Mouse (Mus musculus) A20 (cell line): ENCODE measurements around the gene Patz1.

Experiments used
- DNase-seq: peaks from one replicate; pipeline ENCODE4 v3.0.0-alpha.2; 2011; ENCODE audit warnings: low read depth, low spot score

Gene Patz1

DNA sequence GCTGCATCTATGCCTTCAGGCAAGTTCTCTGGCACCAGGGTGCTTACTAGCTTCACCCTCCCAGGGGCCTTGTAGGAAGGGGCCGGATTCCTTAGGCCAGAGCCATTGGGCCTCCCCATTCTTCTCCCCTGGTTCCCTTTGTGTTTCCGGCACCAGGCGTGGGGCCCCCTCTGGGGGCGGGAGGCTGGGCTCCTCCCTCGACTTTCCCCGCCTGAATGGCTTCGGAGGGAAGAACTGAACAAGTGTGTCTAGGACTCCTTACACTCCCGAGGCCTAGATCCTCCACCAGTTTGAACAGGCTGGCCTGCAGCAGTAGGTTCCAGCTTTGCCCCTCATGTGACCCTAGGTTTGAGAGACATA lies 3.4 kb downstream of the Patz1 start:
- DNase-seq: peak; percentile 69

DNA sequence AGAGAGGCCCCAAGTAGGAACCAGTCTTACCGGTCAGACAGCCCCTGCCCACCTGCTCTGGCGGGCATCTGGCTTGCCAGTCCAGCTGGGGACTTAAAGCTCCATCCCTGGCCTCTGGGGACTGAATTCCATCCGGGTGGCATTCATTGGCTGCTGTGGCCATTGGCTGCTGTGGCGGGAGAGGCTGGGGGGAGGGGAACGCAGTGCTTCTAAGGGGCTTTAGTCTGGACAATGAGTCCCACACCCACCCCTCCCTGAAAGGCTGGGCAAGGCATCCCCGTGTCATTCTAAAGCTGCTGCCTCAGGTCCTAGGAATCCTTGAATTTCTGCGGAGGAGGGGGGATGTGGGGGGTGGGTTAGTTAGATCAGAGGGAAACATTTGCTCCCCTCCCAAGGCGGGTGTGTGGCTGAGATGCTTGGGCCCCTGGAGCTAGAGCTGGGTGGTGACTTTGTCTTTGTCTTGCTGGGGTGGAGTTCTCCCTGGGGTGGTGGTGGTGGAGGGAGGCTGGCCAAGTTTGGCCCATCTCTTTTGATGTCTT lies 4.1 kb downstream of the Patz1 start:
- DNase-seq: no peak

DNA sequence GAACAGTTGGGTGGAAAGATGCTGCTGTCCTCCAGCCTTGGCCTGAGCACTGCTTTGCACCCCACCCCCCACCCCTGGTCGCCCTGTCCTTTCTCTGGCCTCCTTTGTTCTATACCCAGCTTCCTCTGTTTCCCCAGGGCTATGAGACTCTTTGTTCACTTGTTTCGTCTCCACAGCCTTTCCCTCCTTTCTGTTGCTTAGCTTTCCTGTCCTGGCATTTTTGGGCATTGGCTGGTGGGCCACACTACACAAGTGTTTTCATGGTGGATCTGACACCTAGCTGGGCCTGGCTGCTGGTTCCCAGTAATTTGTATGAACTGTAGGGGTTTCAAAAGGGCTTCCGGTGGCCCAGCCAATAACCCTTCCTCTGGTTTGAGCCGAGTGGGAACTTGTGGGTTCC lies 4.7 kb downstream of the Patz1 start:
- DNase-seq: no peak

DNA sequence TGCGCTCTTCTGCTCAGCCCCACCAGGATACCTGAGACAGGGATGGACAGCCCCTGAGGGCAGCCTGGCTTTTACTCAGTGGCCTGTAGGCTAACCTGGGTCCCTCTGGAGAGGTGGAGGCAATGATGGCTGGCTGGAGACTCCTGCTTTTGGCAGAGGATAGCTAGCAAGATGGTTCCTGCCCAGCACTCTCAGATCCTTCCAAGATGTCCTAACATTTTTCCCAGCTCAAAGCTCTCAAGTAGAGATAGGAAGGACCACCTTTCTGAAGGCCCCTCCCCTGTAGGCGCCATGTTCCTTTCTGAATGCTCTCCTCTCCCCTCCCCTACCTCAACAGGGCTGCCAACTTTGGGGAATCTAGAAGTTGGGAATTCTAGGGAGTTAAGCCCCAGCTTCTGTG lies 6.0 kb downstream of the Patz1 start:
- DNase-seq: no peak

DNA sequence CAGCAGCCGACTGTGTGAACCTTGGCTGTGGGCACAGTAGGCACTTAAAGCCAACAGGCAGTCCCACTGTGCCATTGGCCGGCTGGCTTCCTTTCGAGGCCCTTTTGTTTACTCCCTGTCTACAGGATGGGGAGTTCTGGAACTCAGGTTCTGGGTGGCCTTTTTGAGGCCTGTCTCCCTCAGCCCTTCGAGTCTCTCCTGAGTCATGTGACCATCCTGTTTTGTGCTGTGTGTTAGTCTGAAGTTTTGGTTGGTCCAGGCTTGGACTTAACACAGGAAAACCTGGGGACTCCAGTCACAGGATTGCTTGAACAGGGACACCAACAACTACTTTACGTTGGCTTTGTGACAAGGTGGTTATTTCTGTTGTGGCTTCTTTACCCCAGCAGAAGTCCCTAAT lies 7.4 kb downstream of the Patz1 start:
- no peak for DNase-seq

DNA sequence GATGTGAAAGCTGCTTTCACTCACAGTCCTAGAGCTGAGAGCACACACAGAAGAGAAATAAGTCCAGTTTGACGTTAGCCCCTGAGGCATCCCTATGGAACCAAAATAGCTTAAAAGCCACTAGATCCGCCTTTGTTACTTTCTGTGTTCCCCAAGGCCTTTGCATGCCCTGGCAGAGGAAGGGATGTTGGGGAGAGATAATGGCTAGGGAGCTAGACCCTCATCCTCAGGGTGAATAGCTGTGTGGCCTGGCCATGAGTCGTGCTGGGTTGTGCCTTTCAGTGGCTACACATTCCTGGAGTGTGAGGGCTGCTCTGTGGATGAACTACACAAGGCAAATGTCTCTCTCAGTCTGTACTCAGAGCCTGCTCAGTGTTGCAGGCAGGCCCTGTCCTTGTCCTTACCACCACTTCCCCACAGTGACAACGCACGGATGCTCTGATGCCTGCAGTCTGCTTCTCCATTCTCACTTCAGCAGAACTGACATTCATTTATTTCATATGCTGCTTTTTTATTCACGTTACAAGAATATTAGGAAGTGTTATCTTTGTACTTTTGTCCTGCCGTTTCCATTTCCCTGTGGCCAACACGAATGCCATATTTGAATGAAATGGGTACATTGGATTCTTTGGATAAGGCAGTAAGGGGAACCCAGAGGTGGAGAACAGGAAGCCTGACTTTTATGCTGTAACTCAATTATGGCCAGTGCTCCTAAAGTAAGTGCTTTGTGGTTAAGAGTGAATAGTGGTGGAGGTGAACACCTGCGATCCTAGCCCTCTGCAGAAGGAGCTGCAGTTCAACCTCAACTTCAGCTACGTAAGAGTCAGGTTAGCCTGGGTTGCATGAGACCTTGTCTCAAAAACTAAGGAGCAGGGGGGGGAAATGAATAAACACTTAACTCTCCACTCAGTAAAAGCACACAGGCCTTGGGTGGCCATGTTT lies 9.5 kb downstream of the Patz1 start:
- no peak for DNase-seq

DNA sequence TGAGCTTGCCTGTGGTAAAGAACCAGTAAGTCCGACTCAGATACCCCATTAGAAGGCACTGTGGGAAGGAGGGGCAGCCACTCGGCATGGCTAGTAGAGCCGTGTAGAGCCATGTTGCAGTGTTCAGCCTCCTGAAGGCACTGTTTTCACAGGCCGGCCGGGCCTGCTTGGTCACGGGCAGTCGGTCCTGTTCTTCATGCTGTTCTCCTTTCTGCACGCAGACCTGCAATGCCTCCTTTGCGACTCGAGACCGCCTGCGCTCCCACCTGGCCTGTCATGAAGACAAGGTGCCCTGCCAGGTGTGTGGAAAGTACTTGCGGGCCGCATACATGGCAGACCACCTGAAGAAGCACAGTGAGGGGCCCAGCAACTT lies 10.1 kb downstream of the Patz1 start:
- no peak for DNase-seq

DNA sequence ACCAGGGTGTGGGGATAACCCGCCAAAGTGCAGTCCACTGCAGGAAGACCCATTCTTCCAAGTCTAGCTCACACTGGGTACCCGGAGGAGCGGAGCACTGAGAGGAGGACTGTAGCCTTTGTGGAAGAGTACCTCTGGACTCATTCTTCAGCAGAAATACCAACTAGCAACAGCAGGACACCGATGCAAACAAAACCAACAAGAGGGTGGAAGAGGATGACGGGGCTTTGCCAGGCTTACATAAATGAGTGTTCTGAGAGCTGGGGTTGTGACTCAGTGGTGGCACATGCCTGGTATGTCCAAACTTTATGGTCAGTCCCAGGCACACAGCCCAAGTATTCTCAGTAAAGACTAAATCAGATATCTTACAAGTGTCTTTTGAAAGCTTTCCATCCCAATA lies 12.4 kb downstream of the Patz1 start:
- no peak for DNase-seq

DNA sequence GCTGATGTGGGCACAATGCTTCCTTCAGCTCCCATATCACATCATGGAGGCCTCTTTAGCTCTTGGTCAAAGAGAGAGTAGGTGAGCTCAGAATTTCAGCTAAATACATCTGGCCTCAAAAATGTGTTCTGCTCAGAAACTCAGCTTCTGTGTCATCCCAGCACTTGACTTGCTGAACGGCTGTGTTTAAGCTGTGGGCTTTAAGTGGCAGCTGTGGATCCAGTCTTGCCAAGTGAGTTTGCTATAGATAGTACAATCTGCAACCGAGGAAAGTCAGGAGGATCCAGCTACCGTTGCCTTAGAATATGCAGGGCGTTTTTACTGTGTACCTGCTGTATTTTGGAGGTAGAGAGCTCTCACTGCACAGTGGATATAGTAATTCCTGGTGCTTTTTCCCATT lies 13.7 kb downstream of the Patz1 start:
- no peak for DNase-seq

DNA sequence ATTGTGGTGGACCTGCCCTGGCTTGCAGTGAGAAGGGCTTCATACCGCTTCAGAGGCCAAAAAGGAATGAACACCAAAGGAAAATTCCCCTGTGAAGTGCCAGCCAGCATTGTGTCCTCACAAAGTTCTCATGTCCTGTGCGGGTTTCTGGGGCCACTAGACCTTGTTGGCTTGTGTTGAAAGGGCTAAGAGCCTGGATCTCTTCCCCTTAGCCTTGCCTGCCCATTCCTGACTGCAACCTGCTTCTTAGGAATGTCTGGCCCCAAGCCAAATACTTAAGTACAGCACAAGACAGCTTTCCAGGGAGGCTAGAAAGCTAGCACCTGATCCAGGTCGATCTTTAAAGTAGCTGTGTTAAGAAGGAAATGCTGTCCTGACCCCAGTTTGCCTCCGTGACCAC lies 14.1 kb downstream of the Patz1 start:
- DNase-seq: no peak

DNA sequence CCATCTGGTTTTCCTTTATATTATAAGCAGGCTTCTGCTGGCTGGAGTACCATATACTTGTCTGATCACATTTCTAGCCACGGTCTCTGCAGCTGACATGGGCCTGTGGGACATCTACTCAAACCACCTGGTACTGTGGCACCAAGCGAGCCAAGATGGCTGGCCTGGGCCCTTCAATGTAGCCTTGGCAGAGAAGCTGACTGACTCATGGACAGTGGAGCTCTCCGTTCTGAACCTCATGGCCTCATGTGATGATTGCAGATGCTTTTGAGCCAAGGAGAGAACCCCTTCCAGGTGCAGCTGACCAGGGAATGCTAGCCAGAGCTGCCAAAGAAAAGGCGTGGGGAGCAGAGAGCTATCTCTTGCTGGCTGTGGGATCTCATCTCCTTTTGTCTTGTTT lies 17.1 kb downstream of the Patz1 start:
- DNase-seq: no peak

DNA sequence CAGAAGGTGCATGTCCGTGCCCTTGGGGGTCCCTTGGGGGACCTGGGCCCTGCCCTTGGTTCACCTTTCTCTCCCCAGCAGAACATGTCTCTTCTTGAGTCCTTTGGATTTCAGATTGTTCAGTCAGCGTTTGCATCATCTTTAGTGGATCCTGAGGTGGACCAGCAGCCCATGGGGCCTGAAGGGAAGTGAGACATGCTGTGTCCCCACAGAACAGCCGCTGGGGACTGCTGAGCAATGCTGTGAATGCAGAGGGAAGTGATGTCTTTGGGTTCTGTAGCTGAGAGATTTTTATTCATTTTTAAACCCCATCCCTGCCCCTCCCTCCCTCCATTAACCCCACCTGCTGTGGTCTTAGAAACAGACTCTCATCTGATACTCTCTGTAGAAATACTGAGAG lies 19.2 kb downstream of the Patz1 start:
- no peak for DNase-seq

DNA sequence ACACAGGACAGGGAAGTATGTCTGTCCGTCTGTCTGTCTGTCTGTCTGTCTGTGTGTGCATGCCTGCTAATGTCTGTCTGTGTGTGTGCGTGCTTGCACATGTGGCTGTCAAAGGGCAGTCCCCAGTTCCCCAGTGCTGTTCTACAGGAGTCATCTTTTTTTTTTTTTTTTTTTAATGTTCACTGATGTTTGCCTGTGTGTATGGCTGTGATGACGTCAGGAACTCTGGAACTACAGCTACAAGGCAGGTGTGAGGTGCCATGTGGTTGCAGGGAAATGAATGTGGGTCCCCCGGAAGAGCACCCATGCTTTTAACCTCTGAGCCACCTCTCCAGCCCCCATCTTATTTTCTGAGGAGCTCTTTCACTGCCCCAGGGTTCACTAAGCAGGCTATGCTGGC lies 21.2 kb downstream of the Patz1 start:
- no peak for DNase-seq

DNA sequence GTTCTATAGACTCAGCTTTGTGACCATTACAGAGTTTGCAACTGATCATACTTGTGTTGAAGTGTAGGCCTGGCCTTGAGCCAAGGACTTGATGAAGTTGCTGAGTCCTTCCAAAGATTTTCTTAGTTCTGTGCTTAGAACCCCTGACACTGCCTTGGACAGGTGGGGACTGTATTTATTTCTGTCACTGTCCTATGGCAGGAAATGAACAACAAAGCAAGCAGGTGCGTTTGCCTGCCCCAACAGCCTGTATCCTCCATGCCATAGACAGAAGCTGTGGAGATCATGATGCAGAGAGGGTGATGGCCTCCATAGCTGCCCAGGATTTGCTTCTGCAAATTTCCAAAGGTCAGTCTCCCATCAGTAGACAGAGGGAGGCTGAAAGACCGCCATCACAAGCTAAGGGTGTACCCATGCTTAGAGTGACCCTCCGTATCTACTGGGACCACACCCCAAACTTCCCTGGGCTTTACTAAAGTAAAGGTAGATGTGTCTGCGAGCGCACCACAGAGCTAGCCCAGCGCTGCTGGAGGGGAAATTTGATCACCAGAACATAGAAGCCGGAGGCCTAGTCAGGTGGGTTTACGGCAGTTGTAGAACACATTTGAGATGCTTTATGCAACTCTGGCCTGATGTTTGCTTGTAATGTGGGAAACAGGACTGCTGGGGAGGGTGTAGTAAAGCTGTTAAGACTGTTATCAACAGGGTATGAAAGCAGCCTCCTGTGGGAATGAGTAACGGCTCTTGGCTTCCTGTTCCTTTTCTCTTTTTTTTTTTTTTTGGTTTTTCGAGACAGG lies 22.3 kb downstream of the Patz1 start:
- no peak for DNase-seq

DNA sequence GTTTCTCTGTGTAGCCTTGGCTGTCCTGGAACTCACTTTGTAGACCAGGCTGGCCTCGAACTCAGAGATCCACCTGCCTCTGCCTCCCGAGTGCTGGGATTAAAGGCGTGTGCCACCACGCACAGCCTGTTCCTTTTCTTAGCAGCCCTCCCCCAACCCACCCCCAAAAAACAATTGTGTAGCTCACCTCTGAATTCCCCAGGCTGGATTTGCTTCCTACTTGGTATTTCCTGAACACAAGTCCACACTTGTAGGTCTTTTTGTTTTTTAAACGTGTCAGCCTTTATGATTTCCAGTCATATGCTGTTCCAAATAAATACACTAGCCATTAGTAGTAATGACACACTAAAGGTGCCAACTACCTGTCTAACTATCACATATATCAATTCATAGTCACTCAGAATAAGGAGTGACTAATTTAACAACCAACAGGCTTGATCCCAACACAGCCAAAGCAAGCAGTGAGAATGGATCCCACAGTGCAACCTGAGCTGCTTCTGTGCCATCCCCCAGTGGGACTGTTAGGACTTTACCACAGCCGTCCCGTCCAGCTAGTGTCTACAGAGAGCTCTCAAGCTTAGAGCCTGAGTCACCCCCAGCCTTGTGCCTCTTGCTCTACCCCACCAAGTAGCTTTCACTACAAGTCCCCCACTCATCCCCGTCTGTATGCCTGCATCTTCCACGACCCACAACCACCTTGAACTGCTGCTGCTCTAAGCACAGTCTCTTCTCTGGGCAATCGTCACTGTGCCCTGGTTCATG lies 23.1 kb downstream of the Patz1 start:
- no peak for DNase-seq

DNA sequence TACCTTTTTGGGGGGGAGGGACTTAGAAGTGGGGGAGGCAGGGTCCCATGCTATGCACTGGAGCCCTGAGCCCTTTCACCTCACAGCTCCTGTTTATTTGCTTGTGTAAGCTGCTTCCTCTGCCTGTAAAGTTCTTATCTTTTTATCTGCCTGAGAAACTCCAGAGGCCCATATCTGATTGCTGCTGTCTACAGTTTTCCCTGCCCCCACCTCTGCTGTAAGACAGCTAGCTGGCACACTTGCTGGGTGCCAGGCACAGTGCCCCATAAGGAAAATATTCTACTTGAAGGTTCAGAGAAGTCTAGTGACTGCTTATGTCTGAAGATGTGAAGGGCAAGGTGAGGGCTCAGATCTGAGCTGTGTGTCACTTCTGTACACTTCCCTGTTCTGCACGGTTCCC lies 24.6 kb downstream of the Patz1 start:
- DNase-seq: no peak

DNA sequence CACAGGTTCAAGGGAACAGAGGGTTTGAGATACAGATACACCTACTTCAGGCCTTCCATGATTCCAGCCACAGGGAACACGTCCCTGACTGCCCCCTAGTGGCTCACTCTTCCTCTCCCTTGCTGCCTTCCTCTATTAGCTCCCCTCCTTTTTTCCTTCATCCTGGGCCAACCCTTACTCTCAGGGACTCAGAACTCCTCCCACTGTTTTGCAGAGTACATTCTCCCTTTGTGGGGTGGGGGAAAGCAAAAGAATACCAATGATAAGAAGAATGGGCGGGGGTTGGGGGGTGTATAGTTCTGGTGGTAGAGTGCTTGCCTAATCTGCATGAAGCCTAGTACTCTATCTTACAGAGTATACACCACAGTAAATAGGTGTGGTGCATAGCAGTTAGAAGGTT lies 25.5 kb downstream of the Patz1 start:
- peak; percentile 33 for DNase-seq

DNA sequence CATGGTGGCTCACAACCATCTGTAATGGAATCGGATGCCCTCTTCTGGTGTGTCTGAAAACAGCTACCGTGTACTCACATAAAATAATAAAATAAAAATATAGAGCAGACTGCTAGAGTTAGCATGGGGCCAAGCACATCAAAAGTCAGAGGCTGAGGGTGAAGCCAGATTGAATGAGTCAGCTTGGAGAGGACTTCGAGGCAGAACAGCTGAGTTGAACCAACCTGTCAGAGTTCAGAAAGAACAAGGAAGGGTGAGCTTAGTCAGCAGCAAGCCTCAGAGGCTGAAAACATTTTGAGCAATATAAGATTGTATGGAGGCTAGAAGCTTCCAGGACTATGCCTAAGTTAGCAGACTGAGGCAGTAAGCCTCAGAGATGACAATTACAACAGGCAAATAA lies 29.6 kb downstream of the Patz1 start:
- no peak for DNase-seq

DNA sequence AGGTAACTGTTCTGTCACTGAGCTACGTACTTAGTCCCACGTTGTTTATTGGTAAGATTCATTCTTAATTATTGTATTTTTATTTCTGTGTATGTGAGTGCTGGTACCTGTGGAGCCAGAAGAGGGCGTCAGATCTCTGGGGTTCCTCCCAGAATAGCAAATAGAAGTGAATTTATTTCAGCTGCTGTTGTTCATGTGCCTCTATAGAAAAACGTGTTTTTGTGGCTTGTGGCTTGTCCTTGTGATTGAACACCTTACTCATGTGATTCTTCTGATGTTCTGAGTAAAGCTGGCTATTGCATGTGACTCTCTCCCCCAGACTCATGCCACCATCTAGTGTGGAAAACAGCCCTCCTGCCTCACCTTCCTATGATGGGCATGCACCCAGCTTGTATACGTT lies 39.6 kb downstream of the Patz1 start:
- DNase-seq: peak; percentile 30

DNA sequence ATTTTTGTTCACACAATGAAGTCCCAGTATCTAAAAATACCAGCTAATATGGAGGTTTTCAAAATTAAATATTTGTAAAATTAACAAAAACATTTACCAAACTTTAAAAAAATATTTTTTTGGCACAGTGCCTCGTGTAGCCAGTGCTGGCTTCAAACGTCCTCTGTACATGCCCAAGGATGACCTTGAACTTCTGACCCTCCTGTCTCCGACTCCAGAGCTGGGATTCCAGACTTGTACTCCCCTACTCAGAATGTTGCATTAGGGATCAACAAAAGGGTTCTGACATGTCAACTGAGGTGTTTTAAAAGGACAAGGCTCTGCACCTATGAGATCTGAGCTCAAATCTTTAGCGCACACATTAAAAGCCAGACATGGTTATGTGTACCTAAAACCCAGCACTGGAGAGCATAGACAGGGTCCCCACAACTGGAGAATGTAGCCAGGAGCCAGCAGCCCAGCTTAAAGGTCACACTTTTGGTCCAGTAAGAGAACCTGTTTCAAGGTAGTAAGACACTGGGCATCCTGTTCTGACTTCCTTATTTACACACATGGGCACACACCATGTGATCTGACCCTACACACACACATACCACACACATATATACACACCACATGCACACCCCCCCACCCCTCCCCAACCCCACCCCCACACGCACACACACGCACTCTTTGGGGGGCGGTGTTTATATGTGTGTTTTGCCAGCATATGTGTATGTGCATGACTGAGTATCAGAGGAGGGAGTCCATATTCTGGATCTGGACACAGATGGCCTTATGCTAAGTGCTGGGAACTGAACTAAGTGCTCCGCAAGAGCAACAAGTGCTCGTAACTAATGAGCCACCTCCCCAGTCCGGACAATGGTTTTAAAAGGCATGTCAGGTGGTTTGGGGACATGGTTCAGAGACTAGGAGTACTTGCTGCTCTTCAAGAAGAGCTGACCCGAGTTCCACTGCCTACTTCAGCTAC lies 40.4 kb downstream of the Patz1 start:
- DNase-seq: peak; percentile 16

DNA sequence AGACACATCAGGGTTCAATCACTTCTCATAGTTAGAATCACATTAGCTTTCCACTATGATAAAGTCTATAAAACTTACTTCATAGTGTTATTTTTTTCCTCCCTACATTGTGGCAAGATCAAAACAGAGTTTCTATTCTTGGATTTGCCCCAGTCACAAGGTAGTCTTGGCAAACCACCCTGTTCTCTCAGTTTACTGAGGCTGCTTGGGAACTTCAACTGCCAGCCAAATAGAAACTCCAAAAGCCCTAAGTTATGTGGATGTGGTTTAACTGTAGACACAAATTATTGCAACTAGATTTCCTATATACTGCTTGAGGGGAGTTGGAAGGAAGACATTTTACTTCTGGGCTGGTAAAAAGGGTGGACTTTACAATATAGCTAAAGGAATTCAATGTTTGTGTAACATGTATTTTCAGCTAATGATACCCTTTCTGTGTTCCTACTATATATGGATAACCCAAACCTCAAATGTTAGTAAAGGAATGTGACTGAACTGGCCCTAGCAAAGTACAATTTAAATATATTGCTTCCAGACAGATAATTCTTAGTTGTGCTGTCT lies 41.3 kb downstream of the Patz1 start, which contains the start of gene Pik3ip1:
Gene Pik3ip1 (plus strand): TSS at position 511 of the 561 bp plus-strand sequence.
- peak; percentile 12 for DNase-seq
